Mouse (Mus musculus) testis, postnatal 14 days (tissue): Measurements from ENCODE around the gene Map6.

Experiments used
- DNase-seq: peaks from one replicate; pipeline ENCODE4 v3.0.0; 2021; ENCODE audit warnings: low spot score

The Map6 gene

DNA sequence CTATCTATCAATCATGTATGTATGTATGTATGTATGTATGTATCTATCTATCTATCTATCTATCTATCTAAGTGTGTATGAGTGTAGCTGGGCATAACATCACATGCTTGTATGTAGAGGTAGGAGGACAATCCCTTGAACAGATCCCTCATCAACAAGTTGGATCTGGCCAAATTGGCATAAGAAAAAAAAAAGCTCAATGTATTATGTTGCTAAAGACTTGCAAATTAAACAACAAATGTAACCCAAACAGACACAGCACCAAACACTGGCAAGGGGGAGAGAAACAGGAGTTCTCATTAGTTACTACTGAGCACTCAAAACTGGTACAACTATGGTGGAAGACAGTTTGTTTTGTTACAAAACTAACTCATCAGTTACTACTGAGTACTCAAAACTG, 2.6 kb upstream of the Map6 start:
- no peak for DNase-seq

DNA sequence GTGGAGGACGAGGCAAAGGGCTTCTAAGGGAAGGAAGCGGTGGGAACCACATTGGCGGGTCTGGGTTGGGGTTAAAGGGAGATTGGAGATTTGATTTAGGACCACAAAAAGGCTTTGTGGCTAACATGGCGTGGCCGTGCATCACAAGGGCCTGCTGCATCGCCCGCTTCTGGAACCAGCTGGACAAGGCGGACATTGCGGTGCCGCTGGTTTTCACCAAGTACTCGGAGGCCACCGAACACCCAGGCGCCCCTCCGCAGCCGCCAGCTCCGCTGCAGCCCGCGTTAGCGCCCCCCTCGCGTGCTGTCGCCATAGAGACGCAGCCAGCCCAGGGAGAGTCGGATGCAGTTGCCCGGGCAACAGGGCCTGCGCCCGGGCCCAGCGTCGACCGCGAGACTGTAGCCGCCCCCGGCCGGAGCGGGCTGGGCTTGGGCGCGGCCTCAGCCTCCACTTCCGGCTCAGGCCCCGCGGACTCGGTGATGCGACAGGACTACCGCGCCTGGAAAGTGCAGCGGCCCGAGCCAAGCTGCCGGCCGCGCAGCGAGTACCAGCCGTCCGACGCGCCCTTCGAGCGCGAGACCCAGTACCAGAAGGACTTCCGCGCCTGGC, 754 bp downstream of the Map6 start:
- peak; percentile 70 for DNase-seq

DNA sequence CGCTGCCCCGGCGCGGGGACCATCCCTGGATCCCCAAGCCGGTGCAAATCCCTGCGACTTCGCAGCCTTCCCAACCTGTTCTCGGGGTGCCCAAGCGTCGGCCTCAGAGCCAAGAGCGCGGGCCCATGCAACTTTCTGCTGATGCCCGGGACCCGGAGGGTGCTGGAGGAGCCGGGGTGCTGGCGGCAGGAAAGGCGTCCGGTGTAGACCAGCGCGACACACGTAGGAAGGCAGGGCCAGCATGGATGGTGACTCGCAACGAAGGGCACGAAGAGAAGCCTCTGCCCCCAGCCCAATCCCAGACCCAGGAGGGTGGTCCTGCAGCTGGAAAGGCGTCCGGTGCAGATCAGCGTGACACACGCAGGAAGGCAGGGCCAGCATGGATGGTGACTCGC, 1.3 kb downstream of the Map6 start:
- no peak for DNase-seq

DNA sequence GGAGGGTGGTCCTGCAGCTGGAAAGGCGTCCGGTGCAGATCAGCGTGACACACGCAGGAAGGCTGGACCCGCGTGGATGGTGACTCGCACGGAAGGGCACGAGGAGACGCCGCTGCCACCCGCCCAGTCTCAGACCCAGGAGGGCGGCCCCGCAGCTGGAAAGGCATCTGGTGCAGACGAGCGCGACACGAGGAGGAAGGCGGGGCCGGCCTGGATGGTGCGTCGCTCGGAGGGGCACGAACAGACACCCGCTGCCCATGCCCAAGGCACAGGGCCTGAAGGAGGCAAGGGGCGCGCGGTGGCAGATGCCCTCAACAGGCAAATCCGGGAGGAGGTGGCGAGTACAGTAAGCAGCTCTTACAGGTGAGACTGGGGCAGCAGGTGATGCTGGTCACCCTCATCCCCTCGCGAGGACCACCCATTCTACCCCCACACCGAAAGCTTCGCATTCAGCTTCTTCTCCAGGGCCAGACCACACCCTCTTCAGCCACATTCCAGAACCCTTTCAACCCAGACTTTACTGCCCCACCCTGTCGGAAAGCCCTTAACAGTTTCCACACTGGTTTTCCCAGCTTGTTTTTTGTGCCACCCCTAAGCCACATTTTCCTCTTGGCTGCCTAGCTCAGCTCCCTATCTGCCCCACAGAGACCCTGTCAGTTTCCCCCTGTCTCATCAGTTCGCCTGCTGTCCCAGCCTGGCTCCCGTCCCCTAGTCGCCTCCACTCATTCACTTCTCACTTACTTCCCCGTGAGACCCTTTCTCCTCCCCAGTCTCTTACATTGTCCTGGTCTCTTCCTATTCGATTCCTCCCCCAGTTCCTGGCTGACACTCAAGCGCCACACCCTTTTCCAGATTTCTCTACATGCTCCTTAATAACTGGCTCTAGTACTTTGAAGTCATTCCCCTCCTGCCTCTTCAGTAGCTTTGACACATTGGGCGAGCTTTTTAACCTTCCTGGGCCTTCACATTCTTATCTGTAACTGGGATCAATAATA, 2.0 kb downstream of the Map6 start:
- DNase-seq, result no peak

DNA sequence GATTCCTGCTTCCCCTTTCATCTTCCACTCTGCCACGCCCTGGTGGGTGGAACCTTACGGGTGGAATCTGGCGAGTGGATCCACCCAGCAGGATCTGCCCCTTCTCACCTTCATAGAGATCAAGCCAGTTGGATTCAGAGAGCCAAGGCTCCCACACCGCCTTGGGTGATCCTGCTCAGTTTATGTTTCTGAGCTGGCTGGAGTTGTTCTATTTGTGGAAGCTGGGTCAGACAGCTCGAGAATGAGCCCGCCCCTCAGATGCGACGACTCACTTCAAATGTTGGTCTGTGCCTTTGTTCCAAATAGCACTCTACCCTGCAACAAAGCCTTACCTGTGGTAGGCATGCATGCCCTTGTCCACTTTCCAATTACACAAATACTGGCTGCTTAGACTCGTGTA, 4.4 kb downstream of the Map6 start:
- DNase-seq, result no peak

DNA sequence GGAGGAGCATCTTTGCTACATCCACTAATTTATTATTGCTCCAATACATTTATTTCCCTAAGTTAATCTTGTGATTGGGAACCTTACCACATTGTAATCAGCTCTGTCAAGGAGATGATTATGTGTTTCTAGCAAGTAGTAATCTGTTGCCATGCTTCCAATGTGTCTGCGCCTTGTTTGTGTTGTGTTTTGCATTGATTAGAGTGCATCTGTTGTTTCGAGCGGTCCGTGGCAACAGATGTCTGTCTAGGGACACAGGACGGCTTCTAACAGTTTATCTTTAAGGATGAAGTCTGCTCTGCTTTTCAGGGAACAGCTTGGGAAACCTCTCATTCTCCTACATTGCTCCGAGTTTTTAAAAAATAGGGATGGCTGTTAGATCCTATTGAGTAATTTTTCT, 7.9 kb downstream of the Map6 start:
- DNase-seq, result no peak

DNA sequence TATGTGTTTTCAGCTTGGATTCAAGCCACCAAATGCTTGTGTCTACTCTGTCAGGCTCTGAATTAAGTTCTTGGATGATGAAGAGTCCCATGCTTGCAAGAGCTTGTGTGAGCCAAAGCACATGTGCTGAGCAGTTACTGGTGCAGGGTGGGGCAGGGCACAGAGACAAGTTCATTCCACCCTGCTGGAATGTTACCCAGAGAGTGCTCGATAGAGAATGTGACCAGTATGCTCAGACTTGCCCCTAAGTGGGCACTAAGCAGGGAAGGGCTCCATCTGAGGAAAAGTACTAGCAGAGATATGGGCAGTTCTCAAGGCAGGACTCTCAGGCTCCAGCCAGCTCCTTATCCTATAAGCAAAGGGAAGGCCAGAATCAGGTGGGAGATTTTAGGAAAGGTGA, 9.4 kb downstream of the Map6 start:
- DNase-seq, result no peak

DNA sequence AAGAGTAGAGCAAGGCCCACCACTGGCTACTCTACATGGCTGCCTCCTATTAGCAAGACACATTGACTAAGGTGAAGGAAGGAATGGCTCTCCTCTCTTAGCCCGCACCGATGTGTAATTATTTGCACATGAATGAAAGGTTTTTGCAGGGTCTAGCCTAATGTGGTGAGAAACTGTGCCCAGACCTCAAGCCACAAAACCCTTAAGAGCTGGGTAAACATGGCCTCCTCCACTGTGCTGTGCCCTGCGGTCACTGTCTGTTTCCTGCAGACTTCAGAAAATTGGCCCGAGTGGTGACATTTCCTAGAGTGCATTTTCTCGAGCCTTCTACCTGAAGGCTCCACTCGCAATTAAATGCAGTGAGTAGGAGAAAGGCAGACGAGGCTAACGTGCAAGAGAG, 11.1 kb downstream of the Map6 start:
- no peak for DNase-seq

DNA sequence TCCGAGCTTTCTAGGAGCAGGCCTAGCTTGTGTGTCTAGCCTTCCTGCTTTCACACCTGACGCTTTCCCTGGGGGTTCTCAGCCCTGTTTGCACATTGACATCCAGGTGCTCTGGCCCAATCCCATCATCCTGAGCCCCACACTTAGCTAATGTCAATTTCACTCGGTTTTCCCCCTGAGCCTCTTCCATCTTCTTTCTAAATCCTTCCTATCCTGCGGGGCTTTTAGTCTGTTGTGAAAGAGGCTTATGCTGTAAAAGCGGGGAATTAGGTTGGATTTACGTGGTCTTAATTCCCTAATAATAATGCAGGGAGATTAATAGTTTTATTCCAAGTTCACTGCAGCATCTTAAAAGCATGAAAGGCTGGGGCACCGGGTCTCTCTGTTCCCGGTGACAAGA, 12.3 kb downstream of the Map6 start:
- no peak for DNase-seq

DNA sequence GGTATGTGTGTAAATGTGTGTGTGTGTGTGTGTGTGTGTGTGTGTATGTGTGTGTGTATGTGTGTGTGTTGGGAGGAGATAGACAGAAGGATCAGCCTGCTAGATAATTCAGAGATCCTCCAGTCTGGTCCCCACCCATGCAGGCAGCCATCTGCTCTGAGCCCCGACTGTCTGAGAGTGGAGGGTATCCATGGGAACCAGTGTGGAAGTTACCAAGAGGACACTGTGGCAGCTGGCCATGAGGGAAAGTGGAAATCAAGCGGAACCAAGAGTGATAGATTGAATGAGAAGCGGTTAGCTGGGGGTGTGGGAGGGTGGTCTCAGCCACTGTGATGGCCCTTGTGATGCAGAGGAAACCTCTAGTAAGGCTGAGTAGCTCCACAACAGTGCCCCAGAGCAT, 20.0 kb downstream of the Map6 start:
- no peak for DNase-seq

DNA sequence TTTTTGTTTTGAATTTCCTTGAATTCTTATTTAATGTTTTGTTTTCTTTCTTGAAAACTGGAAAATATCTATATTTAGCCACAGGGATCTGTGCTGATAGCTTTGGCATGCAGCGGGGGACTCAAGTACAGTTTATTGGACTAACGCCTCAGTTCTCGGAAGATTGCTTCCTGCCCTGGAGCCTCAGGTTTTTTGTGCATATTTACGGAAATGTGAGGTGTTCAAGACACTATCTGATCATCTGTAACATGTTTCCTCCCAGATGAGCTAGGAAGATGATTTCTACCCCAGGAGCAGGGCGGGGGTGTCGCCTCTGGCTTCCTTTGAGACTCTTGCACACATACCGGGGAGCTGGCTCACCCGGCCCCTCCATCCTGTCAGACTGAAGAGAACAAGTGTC, 22.8 kb downstream of the Map6 start:
- DNase-seq, result no peak

DNA sequence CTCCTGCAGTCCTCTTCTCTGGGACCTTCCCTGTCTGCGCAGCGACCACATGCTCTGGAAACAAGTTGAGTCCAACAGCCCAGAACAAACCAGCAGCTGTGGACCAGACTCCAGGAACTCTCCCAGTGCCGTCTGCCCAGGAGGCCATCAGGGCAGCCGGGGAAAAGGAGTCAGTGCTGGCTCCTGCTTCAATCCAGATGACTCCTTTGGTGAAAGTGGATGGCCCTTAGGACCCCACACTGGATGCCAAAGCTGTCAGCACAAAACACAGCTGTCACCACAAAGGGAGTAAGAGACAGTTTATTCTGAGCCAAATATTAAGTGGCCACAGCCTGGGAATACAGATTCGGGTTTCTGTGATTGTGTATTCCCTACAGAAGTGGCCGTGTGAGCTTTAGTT, 23.7 kb downstream of the Map6 start:
- no peak for DNase-seq

DNA sequence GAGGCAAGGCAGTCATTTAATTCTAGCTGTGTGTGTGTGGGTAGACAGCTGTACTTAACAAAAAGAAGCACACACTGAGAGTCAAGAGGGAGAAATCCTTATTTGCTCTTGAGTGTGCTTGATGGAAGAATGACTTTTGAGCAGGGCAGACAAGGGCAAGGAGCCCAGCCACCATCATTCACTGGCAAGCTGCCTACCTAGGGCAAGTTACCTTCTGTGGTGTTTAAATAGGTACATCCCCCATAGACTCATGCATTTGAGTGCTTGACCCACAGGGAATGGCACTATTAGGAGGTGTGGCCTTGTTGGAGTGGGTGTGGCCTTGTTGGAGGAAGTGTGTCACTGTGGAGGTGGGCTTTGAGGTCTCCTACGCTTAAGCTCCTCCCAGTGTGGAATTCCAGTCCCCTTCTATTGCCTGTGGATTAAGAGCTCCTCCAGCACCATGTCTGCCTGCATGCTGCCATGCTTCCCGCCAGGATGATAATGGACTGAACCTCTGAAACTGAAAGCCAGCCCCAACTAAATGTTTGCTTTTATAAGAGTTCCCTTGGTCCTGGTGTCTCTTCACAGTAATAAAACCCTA, 27.0 kb downstream of the Map6 start:
- DNase-seq, result no peak

DNA sequence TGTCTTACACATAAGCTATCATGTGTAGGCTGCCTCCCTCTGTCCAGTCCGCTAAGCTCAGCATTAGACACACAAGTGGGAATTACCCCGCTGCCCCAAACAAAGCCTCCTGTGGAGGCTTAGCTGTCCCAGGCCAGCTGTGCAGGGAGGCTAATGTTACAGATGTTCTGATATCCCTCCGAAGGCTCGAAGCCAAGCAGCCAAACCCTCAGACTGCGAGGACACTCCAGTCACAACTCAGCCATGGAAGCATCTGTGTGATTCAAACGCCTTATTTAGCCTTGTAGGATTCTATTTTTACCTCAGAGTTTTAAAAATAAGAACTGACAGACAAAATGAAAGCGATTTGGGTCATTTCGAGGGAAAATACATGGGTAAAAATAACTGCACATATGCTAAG, 27.9 kb downstream of the Map6 start:
- no peak for DNase-seq

DNA sequence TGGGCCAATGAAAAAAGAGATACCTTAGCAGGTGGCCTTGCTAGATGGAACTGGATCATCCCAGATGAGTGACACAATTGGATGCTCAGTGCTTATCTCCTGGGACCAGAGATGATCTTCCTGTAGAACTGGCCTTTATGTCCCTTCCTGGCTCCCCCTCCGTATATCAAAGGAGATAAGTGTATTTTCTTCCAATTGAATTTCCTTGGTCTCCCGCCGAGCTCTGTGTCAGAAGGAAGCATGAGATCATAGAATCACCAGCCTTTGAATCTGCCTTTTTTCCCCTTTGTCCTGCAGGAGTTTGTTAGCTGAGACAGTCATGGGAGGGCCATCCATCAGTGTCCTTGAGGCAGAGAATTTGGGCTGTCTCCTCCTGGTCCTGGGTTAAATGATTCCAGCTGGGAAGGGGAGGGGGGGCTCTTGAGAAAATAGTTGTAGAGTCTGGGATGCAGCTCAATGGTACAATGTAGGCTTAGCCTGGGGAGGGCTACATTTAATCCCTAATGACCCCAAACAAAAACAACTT, 33.5 kb downstream of the Map6 start:
- no peak for DNase-seq

DNA sequence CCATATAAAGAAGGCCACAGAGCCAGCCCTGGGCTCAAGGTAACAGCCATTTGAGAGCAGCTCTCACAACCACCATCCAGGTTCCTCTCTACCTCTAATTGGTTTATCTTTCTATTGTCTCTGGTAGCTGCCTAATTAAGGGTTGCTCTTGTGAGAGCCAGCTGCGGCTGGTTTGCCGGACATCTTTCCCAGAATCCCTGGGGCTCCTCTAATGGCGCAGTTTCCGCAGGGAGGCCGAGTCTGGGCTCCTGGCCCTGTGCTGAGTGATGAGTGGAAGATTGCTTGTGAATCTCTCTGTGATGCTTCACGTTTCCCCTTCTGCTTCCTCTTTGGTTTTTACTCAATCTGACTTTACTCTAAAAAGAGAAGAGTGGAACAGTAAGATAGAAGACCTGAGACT, 36.8 kb downstream of the Map6 start:
- no peak for DNase-seq

DNA sequence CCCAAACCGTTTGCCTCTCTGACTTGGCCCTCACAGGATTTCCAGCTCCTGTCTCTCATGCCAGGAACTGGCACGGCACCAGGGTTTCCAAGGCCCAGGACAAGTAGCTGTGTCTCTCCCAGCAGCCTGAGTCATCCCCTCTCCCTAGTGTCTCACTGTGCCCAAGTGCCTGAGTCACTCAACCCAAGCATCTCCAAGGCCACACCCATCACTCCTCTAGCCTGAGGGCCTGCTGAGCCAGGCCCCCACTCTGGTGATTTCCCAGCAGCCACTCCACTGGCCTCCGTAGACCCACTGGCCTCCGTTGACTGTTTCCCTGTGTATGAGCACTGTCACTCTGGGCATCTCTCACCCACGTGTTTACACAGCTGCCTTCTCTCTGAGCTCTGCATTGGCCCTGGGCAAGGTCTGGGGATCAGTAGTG, 37.7 kb downstream of the Map6 start:
- peak; percentile 42 for DNase-seq

DNA sequence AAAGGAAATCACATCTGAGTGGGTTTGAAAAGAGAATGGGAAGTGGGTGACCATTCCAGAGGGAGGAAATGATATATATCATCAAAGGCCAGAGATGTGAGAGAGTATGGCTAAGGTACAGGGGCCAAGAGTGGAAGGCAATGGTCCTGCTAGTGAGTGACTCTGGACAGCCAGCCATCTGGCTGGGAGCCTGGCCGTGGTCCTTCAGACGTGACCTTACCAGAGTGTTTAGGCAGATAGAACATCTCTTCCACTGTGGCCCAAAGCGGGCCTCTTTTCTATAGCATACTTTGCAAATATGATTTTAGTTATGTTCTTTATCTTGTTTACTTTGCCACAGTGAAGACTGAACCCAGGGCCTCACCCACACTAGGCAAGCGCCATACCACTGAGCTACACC, 38.4 kb downstream of the Map6 start:
- DNase-seq, result no peak

DNA sequence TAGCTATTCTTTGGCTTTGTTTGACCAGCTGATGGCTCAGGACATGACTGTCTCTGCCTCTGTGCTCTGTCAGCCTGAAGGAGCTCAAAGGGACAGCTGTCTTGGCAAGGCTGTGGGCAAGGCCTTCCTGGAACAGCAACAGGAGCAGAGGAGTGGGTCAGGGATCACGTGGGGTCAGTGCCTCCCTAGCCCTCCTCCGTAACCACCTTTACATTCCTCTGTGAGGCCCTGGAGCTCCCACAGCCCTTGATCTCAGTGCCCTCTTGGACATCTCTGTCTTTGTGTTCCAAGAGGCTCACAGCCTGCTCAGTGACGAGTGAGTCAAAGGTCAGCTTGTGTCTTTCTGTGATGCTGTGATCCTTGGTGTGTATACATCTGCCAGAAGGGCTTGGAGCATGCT, 39.4 kb downstream of the Map6 start:
- no peak for DNase-seq

DNA sequence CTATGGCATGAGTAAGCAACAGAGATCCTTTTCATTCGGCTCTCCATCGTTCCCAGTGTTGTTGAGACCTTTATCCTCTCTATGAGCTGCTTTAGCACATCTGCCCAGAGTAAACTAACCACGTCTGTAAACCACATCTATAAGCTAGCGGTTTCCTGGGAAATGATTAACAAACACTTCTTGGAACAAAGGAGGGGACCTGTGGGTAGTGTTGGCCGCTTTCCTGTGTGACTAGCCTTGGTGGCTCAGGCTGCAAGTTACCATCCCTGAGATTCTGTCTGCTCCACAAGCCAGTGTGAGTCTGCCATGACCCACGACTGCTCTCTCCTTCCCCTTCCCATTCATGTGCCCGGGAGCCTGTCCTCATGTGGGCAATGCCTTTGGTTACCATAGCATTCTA, 44.2 kb downstream of the Map6 start:
- no peak for DNase-seq

DNA sequence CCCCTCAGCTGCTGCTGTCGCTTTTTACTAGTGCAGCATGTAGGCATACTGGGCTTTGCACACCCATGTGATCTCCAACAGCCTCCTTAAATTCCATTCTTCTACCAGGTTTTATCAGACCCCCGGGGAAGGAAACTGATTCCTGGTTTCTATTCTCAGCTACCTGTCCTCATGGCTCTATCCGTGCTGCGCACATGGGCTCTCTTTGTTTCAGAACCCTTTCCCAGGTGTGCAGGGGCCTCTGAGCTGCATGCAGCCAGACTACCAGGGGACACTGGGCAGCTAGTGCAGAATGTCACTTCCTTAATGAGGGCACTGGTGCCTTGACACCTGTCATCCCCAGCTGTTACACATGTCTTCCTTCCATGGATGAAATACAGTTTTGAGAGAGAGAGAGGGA, 44.8 kb downstream of the Map6 start:
- DNase-seq, result no peak

DNA sequence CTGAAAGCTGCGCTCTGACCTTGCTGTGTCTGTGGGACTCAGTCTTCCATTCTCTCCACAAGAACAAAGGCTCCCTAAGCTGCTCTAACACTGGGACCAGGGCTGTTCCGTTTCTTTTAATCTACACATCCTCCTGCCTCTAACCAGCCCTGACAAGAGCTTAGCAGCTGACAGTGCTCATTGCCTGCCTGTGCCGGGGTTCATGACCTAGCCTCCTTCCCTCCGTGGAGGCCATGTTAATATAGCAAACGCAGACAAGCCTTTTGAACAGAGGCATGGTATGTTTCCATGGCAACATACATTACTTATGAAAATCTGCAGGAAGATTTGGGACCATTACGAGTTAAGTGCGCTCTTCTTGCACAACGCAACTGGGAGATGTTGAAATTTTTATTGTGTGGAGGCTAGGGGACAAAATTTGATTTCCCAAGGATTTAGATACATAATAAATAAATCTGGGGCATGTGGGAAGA, 45.5 kb downstream of the Map6 start:
- no peak for DNase-seq

DNA sequence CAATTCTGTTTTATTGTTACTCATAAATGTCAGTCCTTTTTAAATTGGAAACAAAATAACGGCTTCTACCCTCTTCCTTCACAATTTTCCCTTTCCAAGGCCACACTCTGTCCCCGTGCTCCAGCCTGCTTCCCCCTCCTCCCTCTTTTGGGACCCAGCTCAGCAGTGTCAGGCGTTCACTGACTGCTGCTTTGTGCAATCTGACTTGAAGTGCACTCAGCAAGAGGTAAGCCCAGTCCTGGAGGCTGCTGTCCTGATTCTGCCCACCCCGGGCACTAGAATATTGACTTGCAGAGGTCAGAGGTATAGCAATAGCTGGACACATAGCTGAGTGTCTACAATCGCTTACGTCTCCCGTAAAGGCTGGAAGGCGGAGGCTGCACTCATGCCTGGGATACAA, 46.0 kb downstream of the Map6 start:
- DNase-seq, result no peak
